Mouse (Mus musculus) G1E (cell line): ENCODE results near the gene Eno2.

Source experiments
- CTCF ChIP-seq: IDR thresholded peaks from 2 replicates; pipeline ENCODE4 v1.5.1; 2012; ENCODE audit warnings: low read depth, low read length, inconsistent platforms, mixed read lengths
- TAL1 ChIP-seq: conservative IDR thresholded peaks from 2 replicates; pipeline ENCODE4 v1.6.1; 2012; ENCODE audit warnings: low read depth, low read length, inconsistent platforms, mixed read lengths

DNA sequence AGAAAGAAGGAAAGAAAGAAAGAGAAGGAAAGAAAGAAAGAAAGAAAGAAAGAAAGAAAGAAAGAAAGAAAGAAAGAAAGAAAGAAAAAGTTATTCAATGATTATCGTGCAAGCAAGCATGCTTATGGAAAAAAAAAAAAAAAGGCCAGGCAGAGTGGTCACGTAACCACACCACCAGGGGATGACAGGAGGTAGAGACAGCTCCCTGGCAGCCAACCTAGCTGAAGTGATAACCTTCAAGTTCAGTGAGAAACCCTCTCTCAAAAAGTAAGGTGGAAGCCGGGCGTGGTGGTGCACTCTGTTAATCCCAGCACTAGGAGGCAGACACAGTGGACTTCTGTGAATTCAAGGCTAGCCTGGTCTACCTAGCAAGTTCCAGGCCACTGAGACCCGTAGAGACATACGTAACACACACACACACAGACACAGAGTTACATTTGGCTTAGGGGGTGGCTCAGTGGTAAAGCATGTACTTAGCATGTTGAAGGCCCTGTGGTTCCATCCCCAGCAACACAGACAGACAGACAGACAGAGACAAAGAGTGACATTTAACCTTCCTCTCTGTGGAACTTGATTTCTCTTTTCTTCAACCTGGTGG, 46.5 kb downstream of the Eno2 start:
- TF ChIP-seq CTCF: no peak
- no peak for TF ChIP-seq TAL1
